Mouse (Mus musculus) spleen, adult 2 months (tissue): ENCODE measurements at regions not wholly inside any gene's neighbourhood (a gene's known extent, or its start where the extent isn't known, plus 50 kb on each side); places are given as distances from the start of the nearest gene placed in this dataset.

Experiments used
- CTCF ChIP-seq: fragments of 200-500 bp; IDR thresholded peaks from 2 replicates; pipeline ENCODE4 v1.5.1; 2011; ENCODE audit warnings: mild to moderate bottlenecking, inconsistent platforms; ENCODE audit not compliant: insufficient read depth, insufficient read length, insufficient replicate concordance; ENCODE audit errors: extremely low read depth
- POLR2A ChIP-seq: fragments of 200-500 bp; IDR thresholded peaks from 2 replicates; pipeline ENCODE4 v1.6.1; 2011; ENCODE audit warnings: low read depth, low read length, inconsistent platforms

DNA sequence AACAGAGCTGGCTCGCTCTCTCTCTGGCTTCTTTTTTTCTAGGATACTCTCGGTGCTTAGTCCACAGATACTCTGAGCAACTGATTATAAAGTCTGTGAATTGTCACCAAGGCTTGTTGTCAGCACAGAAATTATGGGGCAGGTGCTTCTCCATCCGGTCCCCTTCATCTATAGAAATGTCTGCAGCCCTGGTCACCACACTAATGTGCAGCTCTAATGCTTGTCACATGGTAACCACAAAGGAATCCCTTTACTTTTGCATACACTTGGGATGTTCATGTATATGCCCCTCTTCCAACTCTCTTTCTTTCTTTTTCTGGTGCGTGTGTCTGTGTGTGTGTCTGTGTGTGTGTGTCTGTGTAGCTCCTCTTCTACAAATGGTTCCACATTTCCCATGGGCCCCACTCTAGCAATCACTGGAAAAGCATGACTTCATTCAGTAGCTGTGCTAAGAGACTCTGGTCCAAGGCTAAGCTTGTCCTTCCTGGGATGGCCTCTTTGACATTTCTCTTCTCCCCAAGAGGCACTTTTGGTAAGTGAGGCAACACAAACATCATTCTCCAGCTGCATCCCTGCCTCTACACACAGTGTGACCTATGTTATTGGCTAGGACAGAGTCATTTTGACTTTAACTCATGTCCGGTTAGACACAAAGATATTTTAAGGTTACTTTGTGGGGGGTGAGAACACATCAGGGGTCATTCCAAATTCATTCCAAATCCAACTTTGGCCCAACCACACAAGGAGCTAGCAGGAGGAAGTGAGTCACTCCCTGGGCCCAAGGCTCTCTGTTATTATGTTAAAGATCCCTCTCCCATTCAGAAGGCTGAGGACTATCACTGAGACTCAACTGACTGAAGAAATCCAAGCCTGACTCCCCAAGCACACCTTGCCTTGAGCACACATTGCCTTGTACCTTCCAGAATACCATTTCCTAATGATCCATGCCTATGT, 705.4 kb downstream of the Inhba start:
- TF ChIP-seq CTCF (no peak), POLR2A (no peak)
